Mouse (Mus musculus): ENCODE measurements around the gene Gm14418.
"Not testable (repeated sequence)": the region's sequence is repeated elsewhere in the genome, so short reads cannot be mapped to it uniquely, and the experiment has no call there.

The Gm14418 gene

DNA sequence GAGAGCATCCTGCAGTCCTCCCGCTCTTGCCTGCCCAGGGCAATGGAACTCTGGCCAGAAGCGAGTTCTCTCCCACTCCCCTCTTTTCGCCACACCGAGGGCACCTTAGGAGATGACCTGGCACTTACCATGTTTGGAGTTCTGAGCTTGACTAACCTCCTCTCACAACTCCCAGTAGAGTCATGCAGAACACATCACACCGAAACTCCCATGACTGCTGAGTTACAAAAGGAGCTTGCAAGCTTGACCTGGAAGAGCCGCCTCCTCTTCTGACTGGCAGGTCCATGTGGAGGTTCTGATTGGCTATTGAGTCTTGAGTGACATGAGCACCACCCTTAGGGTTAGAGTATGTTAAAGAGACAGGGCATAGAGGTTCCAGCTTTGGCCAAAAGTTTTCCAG lies at the start of gene Gm14418:
Gene Gm14418, minus strand, starts transcription at position 225 of the 400 bp plus-strand sequence.
- not testable (repeated sequence) for DNase-seq (ENCODE audit: extremely low spot score, low read depth, low spot score)
